Mouse (Mus musculus): Measurements from ENCODE around the gene Mrgprd. TPM values are rescaled to one million over a fixed set of nuclear protein-coding genes. Genes with fewer than 3 reads are reported as not detected.

Gene Mrgprd
- total and polyA plus RNA-seq, 2 experiments from 2014 or later = not detected

- ATAC-seq (ENCODE audit: insufficient read depth, low read depth) (no peak), DNase-seq (ENCODE audit: low spot score) (no peak)
- H3K4me1 ChIP-seq (ENCODE audit: control insufficient read depth, insufficient read depth) = no peaks in the 10 kb centered on the region
- no peak overlapping the region for H3K9ac ChIP-seq (replicated peaks; ENCODE audit: low read depth, low read length)
- H3K4me2 ChIP-seq (ENCODE audit: low read depth, low read length) = no peak overlapping the region
- TF ChIP-seq EP300 (IDR thresholded peaks at IDR 0.05; ENCODE audit: low read depth) (no peak), CTCF (IDR thresholded peaks at IDR 0.05; ENCODE audit: low read depth) (no peak)
- H3K27me3 ChIP-seq (ENCODE audit: control insufficient read depth, insufficient read depth, low read length) = no peaks in the 10 kb centered on the region
- H3K4me3 ChIP-seq (ENCODE audit: low read depth, low read length) = no peak overlapping the region
- WGBS = 66% methylated on average over 2 of the region's 2 CpGs
- no peak overlapping the region for H3K27ac ChIP-seq (ENCODE audit: low read depth)
- H3K36me3 ChIP-seq (replicated peaks; ENCODE audit: control insufficient read depth, insufficient read depth, low read length) = no peaks in the 10 kb centered on the region
- no peaks in the 10 kb centered on the region for H3K9me3 ChIP-seq (replicated peaks; ENCODE audit: control insufficient read depth, low read length)
These were observed 10.5 kb upstream of the Mrgprd start for GRCm38 (mm10) chr7:145304153-145304552.

- Histone ChIP-seq H3K27me3 (ENCODE audit: control insufficient read depth, insufficient read depth, low read length) (no peaks in the 10 kb centered on the region), H3K9ac (replicated peaks; ENCODE audit: low read depth, low read length) (no peak overlapping the region), H3K4me2 (ENCODE audit: low read depth, low read length) (no peak overlapping the region), H3K4me3 (ENCODE audit: low read depth, low read length) (no peak overlapping the region), H3K9me3 (replicated peaks; ENCODE audit: control insufficient read depth, low read length) (no peaks in the 10 kb centered on the region), H3K4me1 (ENCODE audit: control insufficient read depth, insufficient read depth) (no peaks in the 10 kb centered on the region), H3K27ac (ENCODE audit: low read depth) (no peak overlapping the region), H3K36me3 (replicated peaks; ENCODE audit: control insufficient read depth, insufficient read depth, low read length) (no peaks in the 10 kb centered on the region)
- TF ChIP-seq EP300 (IDR thresholded peaks at IDR 0.05; ENCODE audit: low read depth) (no peak), CTCF (IDR thresholded peaks at IDR 0.05; ENCODE audit: low read depth) (no peak)
- ATAC-seq (ENCODE audit: insufficient read depth, low read depth) (no peak), DNase-seq (ENCODE audit: low spot score) (no peak)
- WGBS = 88% methylated on average over 10 of the region's 10 CpGs
These were observed 7.0 kb upstream of the Mrgprd start for GRCm38 (mm10) chr7:145307636-145308035.

- Histone ChIP-seq H3K9me3 (replicated peaks; ENCODE audit: control insufficient read depth, low read length) (no peaks in the 10 kb centered on the region), H3K9ac (replicated peaks; ENCODE audit: low read depth, low read length) (no peak overlapping the region), H3K27me3 (ENCODE audit: control insufficient read depth, insufficient read depth, low read length) (no peaks in the 10 kb centered on the region), H3K27ac (ENCODE audit: low read depth) (no peak overlapping the region), H3K4me1 (ENCODE audit: control insufficient read depth, insufficient read depth) (no peaks in the 10 kb centered on the region), H3K36me3 (replicated peaks; ENCODE audit: control insufficient read depth, insufficient read depth, low read length) (no peaks in the 10 kb centered on the region), H3K4me3 (ENCODE audit: low read depth, low read length) (no peak overlapping the region), H3K4me2 (ENCODE audit: low read depth, low read length) (no peak overlapping the region)
- WGBS = 69% methylated on average over 30 of the region's 30 CpGs
- no peak for TF ChIP-seq CTCF (IDR thresholded peaks at IDR 0.05; ENCODE audit: low read depth)
- no peak for TF ChIP-seq EP300 (IDR thresholded peaks at IDR 0.05; ENCODE audit: low read depth)
- ATAC-seq (ENCODE audit: insufficient read depth, low read depth) (no peak), DNase-seq (ENCODE audit: low spot score) (no peak)
These were observed 6.5 kb upstream of the Mrgprd start for GRCm38 (mm10) chr7:145308061-145308675.

GRCm38 (mm10) chr7:145308866-145309265, 5.8 kb upstream of the Mrgprd start:
- Histone ChIP-seq H3K9me3 (replicated peaks; ENCODE audit: control insufficient read depth, low read length) (no peaks in the 10 kb centered on the region), H3K9ac (replicated peaks; ENCODE audit: low read depth, low read length) (no peak overlapping the region), H3K4me1 (ENCODE audit: control insufficient read depth, insufficient read depth) (no peaks in the 10 kb centered on the region), H3K4me3 (ENCODE audit: low read depth, low read length) (no peak overlapping the region), H3K27ac (ENCODE audit: low read depth) (no peak overlapping the region), H3K4me2 (ENCODE audit: low read depth, low read length) (no peak overlapping the region), H3K27me3 (ENCODE audit: control insufficient read depth, insufficient read depth, low read length) (no peaks in the 10 kb centered on the region), H3K36me3 (replicated peaks; ENCODE audit: control insufficient read depth, insufficient read depth, low read length) (no peaks in the 10 kb centered on the region)
- ATAC-seq (ENCODE audit: insufficient read depth, low read depth) = no peak; the same call in 1 of the 2 replicates
- WGBS = 43% methylated on average over 4 of the region's 4 CpGs
- no peak for DNase-seq (ENCODE audit: low spot score)
- TF ChIP-seq EP300 (IDR thresholded peaks at IDR 0.05; ENCODE audit: low read depth) = no peak
- no peak for TF ChIP-seq CTCF (IDR thresholded peaks at IDR 0.05; ENCODE audit: low read depth)

GRCm38 (mm10) chr7:145309877-145310276, 4.8 kb upstream of the Mrgprd start:
- ATAC-seq (ENCODE audit: insufficient read depth, low read depth) (no peak), DNase-seq (ENCODE audit: low spot score) (no peak)
- H3K27me3 ChIP-seq (ENCODE audit: control insufficient read depth, insufficient read depth, low read length) = no peaks in the 10 kb centered on the region
- no peak for TF ChIP-seq CTCF (IDR thresholded peaks at IDR 0.05; ENCODE audit: low read depth)
- TF ChIP-seq EP300 (IDR thresholded peaks at IDR 0.05; ENCODE audit: low read depth) = no peak
- H3K4me1 ChIP-seq (ENCODE audit: control insufficient read depth, insufficient read depth) = no peaks in the 10 kb centered on the region
- H3K27ac ChIP-seq (ENCODE audit: low read depth) = no peak overlapping the region
- H3K4me3 ChIP-seq (ENCODE audit: low read depth, low read length) = no peak overlapping the region
- no peaks in the 10 kb centered on the region for H3K36me3 ChIP-seq (replicated peaks; ENCODE audit: control insufficient read depth, insufficient read depth, low read length)
- WGBS = 50% methylated on average over 1 of the region's 1 CpGs
- no peaks in the 10 kb centered on the region for H3K9me3 ChIP-seq (replicated peaks; ENCODE audit: control insufficient read depth, low read length)
- no peak overlapping the region for H3K4me2 ChIP-seq (ENCODE audit: low read depth, low read length)
- no peak overlapping the region for H3K9ac ChIP-seq (replicated peaks; ENCODE audit: low read depth, low read length)

- no peak overlapping the region for H3K4me2 ChIP-seq (ENCODE audit: low read depth, low read length)
- WGBS = 45% methylated on average over 5 of the region's 5 CpGs
- no peak for DNase-seq (ENCODE audit: low spot score)
- H3K9ac ChIP-seq (replicated peaks; ENCODE audit: low read depth, low read length) = no peak overlapping the region
- TF ChIP-seq CTCF (IDR thresholded peaks at IDR 0.05; ENCODE audit: low read depth) = no peak
- no peak for TF ChIP-seq EP300 (IDR thresholded peaks at IDR 0.05; ENCODE audit: low read depth)
- H3K36me3 ChIP-seq (replicated peaks; ENCODE audit: control insufficient read depth, insufficient read depth, low read length) = no peaks in the 10 kb centered on the region
- ATAC-seq (ENCODE audit: insufficient read depth, low read depth) = no peak
- H3K9me3 ChIP-seq (replicated peaks; ENCODE audit: control insufficient read depth, low read length) = no peaks in the 10 kb centered on the region
- no peak overlapping the region for H3K27ac ChIP-seq (ENCODE audit: low read depth)
- no peaks in the 10 kb centered on the region for H3K27me3 ChIP-seq (ENCODE audit: control insufficient read depth, insufficient read depth, low read length)
- no peak overlapping the region for H3K4me3 ChIP-seq (ENCODE audit: low read depth, low read length)
- H3K4me1 ChIP-seq (ENCODE audit: control insufficient read depth, insufficient read depth) = no peaks in the 10 kb centered on the region
These were observed 4.1 kb upstream of the Mrgprd start for GRCm38 (mm10) chr7:145310526-145310925.

Data from heart, postnatal 0 days (tissue).